In genomic region chr10:60624217-60624708, GRCm38 (mm10) we compare ENCODE assay signal across 14 mouse cellular contexts.
DNase-seq lines count a peak whose midpoint lies in the region; ATAC-seq lines count a peak whose summit lies in the region.
"Had no signal": no experiment of that assay in that cellular context is flagged by ENCODE, and none has a peak within 500 bp of the region (broad histone marks: within the 10 kb centered on the region; RNA-seq: fewer than 3 reads in every experiment).

No protein-coding gene starts in this region.

- no peak overlapping the region for H3K4me3 ChIP-seq in forebrain, embryonic 15.5 days
- no peak overlapping the region for H3K4me3 ChIP-seq in hindbrain, embryonic 16.5 days (ENCODE audit: low read length)
- no peak overlapping the region for H3K4me3 ChIP-seq in liver, embryonic 11.5 days (ENCODE audit: low read depth, low read length)
- H3K4me3 ChIP-seq: embryonic facial prominence, embryonic 13.5 days; limb, embryonic 12.5 days had no signal

- no peaks in the 10 kb centered on the region for H3K27me3 ChIP-seq in forebrain, embryonic 15.5 days
- H3K27me3 ChIP-seq in hindbrain, embryonic 16.5 days (replicated peaks; ENCODE audit: control insufficient read depth, insufficient read depth, low read length) = no peaks in the 10 kb centered on the region; the same call in 1 of the 2 replicates
- H3K27me3 ChIP-seq in liver, embryonic 11.5 days (replicated peaks; ENCODE audit: control insufficient read depth, insufficient read depth, low read length) = no peaks in the 10 kb centered on the region
- H3K27me3 ChIP-seq: embryonic facial prominence, embryonic 13.5 days had no signal

- H3K4me1 ChIP-seq in forebrain, embryonic 15.5 days = peaks cover 18% of the 10 kb centered on the region
- peaks cover 16% of the 10 kb centered on the region for H3K4me1 ChIP-seq in hindbrain, embryonic 16.5 days (ENCODE audit: control insufficient read depth, insufficient read depth, low read depth, low read length)
- H3K4me1 ChIP-seq in liver, embryonic 11.5 days (replicated peaks; ENCODE audit: control insufficient read depth, insufficient read depth, low read length) = no peaks in the 10 kb centered on the region
- H3K4me1 ChIP-seq: embryonic facial prominence, embryonic 13.5 days had no signal

- ATAC-seq in forebrain, embryonic 15.5 days (replicated peaks) = peak; percentile 84
- ATAC-seq in hindbrain, embryonic 16.5 days = peak; percentile 81
- no peak for ATAC-seq in liver, embryonic 11.5 days (replicated peaks; ENCODE audit: low FRiP score)
- ATAC-seq: intestine, postnatal 0 days; Patski had no signal

- WGBS in forebrain, embryonic 15.5 days = 16% methylated on average over 14 of the region's 14 CpGs
- WGBS in hindbrain, embryonic 16.5 days = 22% methylated on average over 14 of the region's 14 CpGs
- 55% methylated on average over 14 of the region's 14 CpGs for WGBS in liver, embryonic 11.5 days

- H3K27ac ChIP-seq in forebrain, embryonic 15.5 days (replicated peaks) = peak overlapping the region; percentile 40
- H3K27ac ChIP-seq in hindbrain, embryonic 16.5 days (ENCODE audit: low read depth, low read length) = no peak overlapping the region
- H3K27ac ChIP-seq in liver, embryonic 11.5 days (ENCODE audit: low read depth, low read length) = no peak overlapping the region
- H3K27ac ChIP-seq: embryonic facial prominence, embryonic 13.5 days; limb, embryonic 12.5 days had no signal

- 0 out of 2 replicates have a peak overlapping the region, but pooled peaks have one; percentile 15 for H3K9ac ChIP-seq in forebrain, embryonic 15.5 days (replicated peaks)
- H3K9ac ChIP-seq in hindbrain, embryonic 16.5 days (ENCODE audit: low read depth, low read length) = no peak overlapping the region
- H3K9ac ChIP-seq in liver, embryonic 11.5 days (ENCODE audit: low read depth, low read length) = no peak overlapping the region
- H3K9ac ChIP-seq: embryonic facial prominence, embryonic 13.5 days; limb, embryonic 12.5 days had no signal

- H3K36me3 ChIP-seq in forebrain, embryonic 15.5 days = no peaks in the 10 kb centered on the region
- no peaks in the 10 kb centered on the region for H3K36me3 ChIP-seq in hindbrain, embryonic 16.5 days (ENCODE audit: control insufficient read depth, insufficient read depth, low read length)
- H3K36me3 ChIP-seq in liver, embryonic 11.5 days (ENCODE audit: control insufficient read depth, insufficient read depth, low read length) = no peaks in the 10 kb centered on the region
- H3K36me3 ChIP-seq: embryonic facial prominence, embryonic 13.5 days; limb, embryonic 12.5 days had no signal

- 0 out of 2 replicates have a peak overlapping the region, but pooled peaks have one; percentile 8 for H3K4me2 ChIP-seq in forebrain, embryonic 15.5 days (replicated peaks)
- H3K4me2 ChIP-seq in hindbrain, embryonic 16.5 days (ENCODE audit: low read length) = no peak overlapping the region
- no peak overlapping the region for H3K4me2 ChIP-seq in liver, embryonic 11.5 days
- H3K4me2 ChIP-seq: embryonic facial prominence, embryonic 13.5 days; limb, embryonic 12.5 days had no signal

- DNase-seq in left cerebral cortex, postnatal 4 days = peak; percentile 71
- DNase-seq in left cerebral cortex, adult 11 months (ENCODE audit: low spot score) = no peak
- DNase-seq in retina, embryonic 14.5 days (ENCODE audit: low spot score) = peak; percentile 58
- DNase-seq in liver, embryonic 11.5 days (ENCODE audit: low spot score) = no peak
- no peak for DNase-seq in heart, postnatal 10 days
- DNase-seq: heart, adult 11 months; heart, postnatal 14 days; lung, adult 18-20 months had no signal

- H3K9me3 ChIP-seq in forebrain, embryonic 15.5 days = 0 out of 2 replicates have a peak, but pooled peaks cover under 1% of the 10 kb centered on the region
- no peaks in the 10 kb centered on the region; the same call in 1 of the 2 replicates for H3K9me3 ChIP-seq in hindbrain, embryonic 16.5 days (ENCODE audit: control insufficient read depth, low read length)
- no peaks in the 10 kb centered on the region; the same call in 1 of the 2 replicates for H3K9me3 ChIP-seq in liver, embryonic 11.5 days (ENCODE audit: control insufficient read depth, low read length)

- intact Hi-C loops in left cerebral cortex, postnatal 4 days (cut with DNase I) = no loop called here
- intact Hi-C loops in heart, postnatal 10 days (cut with DNase I) = no loop called here

Comparison
In these comparisons a context has a peak if more than half of its experiments do, and no peak if none do; other contexts are left out.
1. DNase-seq: peak in left cerebral cortex, postnatal 4 days (single experiment) and retina, embryonic 14.5 days (single experiment); none in left cerebral cortex, adult 11 months (single experiment), liver, embryonic 11.5 days (single experiment) and heart, postnatal 10 days (0 of 2).